In genomic region chr4:102930679-102931078, GRCm38 (mm10) we compare ENCODE assay signal across 16 mouse cellular contexts. TPM values are rescaled to one million over a fixed set of nuclear protein-coding genes. Genes with fewer than 3 reads are reported as not detected.
DNase-seq lines count a peak whose midpoint lies in the region; ATAC-seq lines count a peak whose summit lies in the region.
"Had no signal": no experiment of that assay in that cellular context is flagged by ENCODE, and none has a peak within 500 bp of the region (broad histone marks: within the 10 kb centered on the region; RNA-seq: fewer than 3 reads in every experiment).

No protein-coding gene starts in this region.

- no peaks in the 10 kb centered on the region for H3K27me3 ChIP-seq in megakaryocyte, embryonic 14.5 days (replicated peaks)
- no peaks in the 10 kb centered on the region for H3K27me3 ChIP-seq in forebrain, embryonic 16.5 days (replicated peaks; ENCODE audit: control insufficient read depth, insufficient read depth, low read length)
- H3K27me3 ChIP-seq: Patski had no signal

- DNase-seq in thymus, postnatal 0 days (ENCODE audit: low spot score), result peak; percentile 42
- DNase-seq in thymus, postnatal 10 days (ENCODE audit: low spot score in 2 of 2), result no peak
- peak; percentile 7 for DNase-seq in induced T-regulatory cell, adult 2 months (ENCODE audit: low read depth)
- no peak for DNase-seq in kidney, adult 11 months
- no peak for DNase-seq in heart, postnatal 4 days
- DNase-seq: cerebellum, postnatal 10 days; lung, embryonic 14.5 days had no signal

- H3K9me3 ChIP-seq in megakaryocyte, embryonic 14.5 days, result no peaks in the 10 kb centered on the region
- H3K9me3 ChIP-seq in forebrain, embryonic 16.5 days (ENCODE audit: control insufficient read depth, low read length), result no peaks in the 10 kb centered on the region
- H3K9me3 ChIP-seq: embryonic facial prominence, embryonic 10.5 days; limb, embryonic 10.5 days; midbrain, embryonic 10.5 days had no signal

- H3K36me3 ChIP-seq in megakaryocyte, embryonic 14.5 days (replicated peaks; ENCODE audit: low read length), result no peaks in the 10 kb centered on the region
- no peaks in the 10 kb centered on the region; the same call in 1 of the 2 replicates for H3K36me3 ChIP-seq in forebrain, embryonic 16.5 days (ENCODE audit: control insufficient read depth, insufficient read depth)
- H3K36me3 ChIP-seq: embryonic facial prominence, embryonic 10.5 days; limb, embryonic 10.5 days; midbrain, embryonic 10.5 days had no signal

- H3K4me3 ChIP-seq in megakaryocyte, embryonic 14.5 days (replicated peaks), result peak overlapping the region; percentile 29
- H3K4me3 ChIP-seq in forebrain, embryonic 16.5 days (replicated peaks; ENCODE audit: low read length), result no peak overlapping the region
- H3K4me3 ChIP-seq: embryonic facial prominence, embryonic 10.5 days; limb, embryonic 10.5 days; midbrain, embryonic 10.5 days had no signal

- H3K4me2 ChIP-seq in forebrain, embryonic 16.5 days (ENCODE audit: low read length), result no peak overlapping the region
- H3K4me2 ChIP-seq: lung, embryonic 14.5 days had no signal

- H3K4me1 ChIP-seq in megakaryocyte, embryonic 14.5 days, result no peaks in the 10 kb centered on the region
- H3K4me1 ChIP-seq in forebrain, embryonic 16.5 days (replicated peaks; ENCODE audit: control insufficient read depth, insufficient read depth, low read length), result no peaks in the 10 kb centered on the region
- H3K4me1 ChIP-seq: embryonic facial prominence, embryonic 10.5 days; limb, embryonic 10.5 days; midbrain, embryonic 10.5 days had no signal

- no peak overlapping the region for H3K27ac ChIP-seq in forebrain, embryonic 16.5 days (ENCODE audit: low read length)
- H3K27ac ChIP-seq: embryonic facial prominence, embryonic 10.5 days; kidney, postnatal 0 days; limb, embryonic 10.5 days; midbrain, embryonic 10.5 days had no signal

- H3K9ac ChIP-seq in forebrain, embryonic 16.5 days (replicated peaks; ENCODE audit: low read depth, low read length), result no peak overlapping the region
- H3K9ac ChIP-seq: lung, embryonic 14.5 days had no signal

- 87% methylated on average over 7 of the region's 7 CpGs for WGBS in forebrain, embryonic 16.5 days

- no peak for ATAC-seq in forebrain, embryonic 16.5 days
- ATAC-seq: inflammation-experienced regulatory T-cells, adult 6 months; Patski had no signal

RNA-seq across cellular contexts. Expression of gene Tctex1d1, which starts 47.7 kb away (rescaled TPM):
- 52.0 and 62.1 TPM in 2 replicates for polyA plus RNA-seq in thymus, postnatal 0 days (2015; fragmentation: Nextera tagmentation; extraction: Ambion mirVana)
- not detected in 2 replicates for polyA plus RNA-seq in megakaryocyte, embryonic 14.5 days (2012; ENCODE audit: insufficient read depth, low replicate concordance)
- polyA plus RNA-seq in forebrain, embryonic 16.5 days (2015; fragmentation: Nextera tagmentation; extraction: Ambion mirVana), result 0.53 and 1.1 TPM in 2 replicates
- total RNA-seq in heart, postnatal 4 days (2021), result not detected
- total RNA-seq: adrenal gland, adult 18-20 months had no signal
- polyA plus RNA-seq: Patski had no signal

Comparison
In these comparisons a context has a peak if more than half of its experiments do, and no peak if none do; other contexts are left out.
1. DNase-seq: peak in thymus, postnatal 0 days (single experiment) and induced T-regulatory cell, adult 2 months (single experiment); none in thymus, postnatal 10 days (0 of 2), kidney, adult 11 months (single experiment) and heart, postnatal 4 days (single experiment).
2. RNA of gene Tctex1d1, which starts 47.7 kb away (polyA plus RNA-seq): 52.0 to 62.1 TPM in thymus, postnatal 0 days; 0.53 to 1.1 TPM in forebrain, embryonic 16.5 days and not detected in megakaryocyte, embryonic 14.5 days; every median in the first group is over 10 times any median in the second.